Mouse (Mus musculus) heart, adult 2 months (tissue): Measurements from ENCODE around the gene Otor.

ENCODE experiments used
- CTCF ChIP-seq: fragments of 200-600 bp; IDR thresholded peaks from 2 replicates; pipeline ENCODE4 v1.8.1; 2022; ENCODE audit warnings: antibody characterized with exemption, mild to moderate bottlenecking, moderate library complexity
- EP300 ChIP-seq: fragments of 200-500 bp; IDR thresholded peaks from 2 replicates; pipeline ENCODE4 v1.6.1; 2011; ENCODE audit warnings: low read depth, low read length, control low read depth; ENCODE audit not compliant: insufficient read depth
- POLR2A ChIP-seq: fragments of 200-500 bp; IDR thresholded peaks from 2 replicates; pipeline ENCODE4 v1.6.1; 2011; ENCODE audit warnings: mild to moderate bottlenecking, low read depth, low read length, control low read depth; ENCODE audit not compliant: insufficient read depth

GRCm38 (mm10) chr2:143131098-143131646 lies 52.9 kb downstream of the Otor start:
- TF ChIP-seq POLR2A (no peak), CTCF (no peak), EP300 (no peak)
